Mouse (Mus musculus) hindbrain, embryonic 13.5 days (tissue): ENCODE results near the gene Camsap3. TPM values are rescaled to one million over a fixed set of nuclear protein-coding genes. Genes with fewer than 3 reads are reported as not detected.

Source experiments
- ATAC-seq: fragments of 200-750 bp; cut with Nextera tagmentation; 2 replicates; pipeline ENCODE4 v1.8.0; 2017; ENCODE audit warnings: moderate TSS enrichment; ENCODE audit not compliant: low FRiP score
- H3K27ac ChIP-seq: fragments of 300-500 bp; sonication (generic); 2 replicates; pipeline ENCODE4 v1.5.1; 2015; ENCODE audit warnings: inconsistent platforms, mild to moderate bottlenecking, moderate library complexity
- H3K27me3 ChIP-seq: fragments of 300-500 bp; sonication (generic); 2 replicates; pipeline ENCODE4 v1.6.1; 2015; ENCODE audit warnings: mild to moderate bottlenecking, inconsistent platforms
- H3K36me3 ChIP-seq: fragments of 300-500 bp; sonication (generic); 2 replicates; pipeline ENCODE4 v1.6.1; 2015; ENCODE audit warnings: mild to moderate bottlenecking, inconsistent platforms
- H3K4me1 ChIP-seq: fragments of 300-500 bp; sonication (generic); replicated peaks from 2 replicates; pipeline ENCODE4 v1.6.1; 2015; ENCODE audit warnings: inconsistent platforms
- H3K4me2 ChIP-seq: fragments of 300-500 bp; sonication (generic); 2 replicates; pipeline ENCODE4 v1.6.1; 2015; ENCODE audit warnings: inconsistent platforms, mild to moderate bottlenecking, moderate library complexity
- H3K4me3 ChIP-seq: fragments of 300-500 bp; sonication (generic); 2 replicates; pipeline ENCODE4 v1.5.1; 2015; ENCODE audit warnings: mild to moderate bottlenecking, inconsistent platforms
- H3K9ac ChIP-seq: fragments of 300-500 bp; sonication (generic); 2 replicates; pipeline ENCODE4 v1.6.1; 2015; ENCODE audit warnings: mild to moderate bottlenecking, inconsistent platforms
- H3K9me3 ChIP-seq: fragments of 300-500 bp; sonication (generic); 2 replicates; pipeline ENCODE4 v1.6.1; 2016; ENCODE audit warnings: inconsistent platforms
- WGBS: fragments of 180-500 bp; shearing (Covaris S2); methylation state at CpG from one replicate; pipeline ENCODE4 v1.1.7; 2015; 5-methylcytosine and 5-hydroxymethylcytosine counted together
- polyA plus RNA-seq: library from polyadenylated mRNA; unstranded; fragments of >200 nt; fragmentation: Nextera tagmentation; extraction: Ambion mirVana; gene quantifications from 2 replicates; pipeline ENCODE4 v1.2.1, GENCODE M21; 2015

Gene Camsap3
- 37.0 and 38.2 TPM in 2 replicates for polyA plus RNA-seq

DNA sequence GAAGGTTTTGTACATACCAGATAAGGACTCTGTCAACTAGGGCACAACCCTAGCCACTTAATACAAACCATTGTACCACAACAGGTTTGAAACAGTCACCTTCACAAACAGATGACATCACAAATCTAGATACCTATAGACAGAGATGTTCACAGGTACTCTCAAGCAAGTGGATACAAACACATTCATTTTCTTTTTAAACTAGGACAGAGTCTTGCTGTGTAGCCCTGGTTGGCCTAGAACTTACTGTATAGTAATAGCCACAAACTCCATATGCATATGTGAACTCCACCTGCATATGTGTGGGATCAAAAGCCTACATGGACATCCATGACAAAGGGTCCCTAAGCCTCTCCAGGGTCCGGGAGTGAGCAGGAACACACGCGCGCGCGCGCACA lies at the start of gene Camsap3:
Gene Camsap3 (plus strand): TSS at position 301 of the 398 bp plus-strand sequence.
- ATAC-seq = 0 out of 2 replicates have a peak, but pooled peaks have one; percentile 0
- H3K9me3 ChIP-seq = no peaks in the 10 kb centered on the region
- H3K36me3 ChIP-seq = no peaks in the 10 kb centered on the region
- no peaks in the 10 kb centered on the region for H3K27me3 ChIP-seq
- peaks cover 8% of the 10 kb centered on the region for H3K4me1 ChIP-seq
- peak within 1 kb of the TSS; percentile 93 for H3K27ac ChIP-seq
- H3K4me2 ChIP-seq = peak within 1 kb of the TSS; percentile 67
- H3K9ac ChIP-seq = peak within 1 kb of the TSS; percentile 88
- 8% methylated on average over 7 of the region's 7 CpGs for WGBS
- peak within 1 kb of the TSS; percentile 86 for H3K4me3 ChIP-seq

DNA sequence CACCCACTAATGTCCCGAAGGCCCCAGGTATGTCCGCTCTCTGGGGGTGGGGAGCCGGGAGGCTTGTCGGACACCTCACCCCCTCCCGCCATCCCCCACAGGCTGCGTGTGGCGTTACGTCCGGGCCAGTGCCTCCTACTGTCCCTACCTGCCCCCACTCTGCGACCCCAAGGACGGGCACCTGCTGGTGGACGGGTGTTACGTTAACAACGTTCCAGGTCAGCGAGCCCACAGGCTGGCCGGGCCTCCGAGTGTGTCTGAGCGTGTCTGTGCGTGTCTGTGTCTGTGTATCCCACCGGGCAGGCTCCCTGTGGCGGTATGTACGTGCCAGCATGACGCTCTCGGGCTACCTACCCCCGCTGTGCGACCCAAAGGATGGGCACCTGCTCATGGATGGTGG lies 49.4 kb upstream of the Camsap3 start:
- no peak for ATAC-seq
- Histone ChIP-seq H3K4me2 (no peak overlapping the region), H3K36me3 (peaks cover 91% of the 10 kb centered on the region)

DNA sequence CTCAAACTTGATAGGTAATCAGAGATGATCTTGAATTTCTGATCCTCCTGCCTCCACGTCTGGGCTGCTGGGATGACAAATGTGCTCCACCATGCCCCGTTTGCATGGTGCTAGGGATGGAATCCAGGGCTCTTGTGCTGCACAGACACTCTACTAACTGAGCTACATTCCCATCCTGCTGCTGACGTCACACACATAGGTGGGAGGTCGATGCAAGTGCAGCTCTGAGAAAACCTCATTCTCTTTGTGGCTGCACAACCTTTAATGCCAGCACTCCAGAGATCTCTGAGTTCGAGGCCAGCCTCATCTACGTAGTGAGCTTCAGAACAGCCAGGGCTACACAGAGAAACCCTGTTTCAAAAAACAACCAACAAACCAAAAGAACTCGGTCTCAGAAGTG lies 47.9 kb upstream of the Camsap3 start:
- H3K4me3 ChIP-seq = no peak overlapping the region
- WGBS = 86% methylated on average over 7 of the region's 7 CpGs
- no peak overlapping the region for H3K27ac ChIP-seq
- ATAC-seq = no peak
- no peaks in the 10 kb centered on the region for H3K9me3 ChIP-seq
- H3K4me1 ChIP-seq = no peaks in the 10 kb centered on the region
- H3K9ac ChIP-seq = no peak overlapping the region
- peaks cover 94% of the 10 kb centered on the region for H3K36me3 ChIP-seq
- H3K4me2 ChIP-seq = no peak overlapping the region
- no peaks in the 10 kb centered on the region for H3K27me3 ChIP-seq

More for the DNA sequence above, 49.4 kb upstream of the Camsap3 start:
- H3K4me1 ChIP-seq = no peaks in the 10 kb centered on the region
- no peak overlapping the region for H3K27ac ChIP-seq
- H3K27me3 ChIP-seq = no peaks in the 10 kb centered on the region
- no peaks in the 10 kb centered on the region for H3K9me3 ChIP-seq
- WGBS = 93% methylated on average over 26 of the region's 26 CpGs
- H3K4me3 ChIP-seq = no peak overlapping the region
- no peak overlapping the region for H3K9ac ChIP-seq

DNA sequence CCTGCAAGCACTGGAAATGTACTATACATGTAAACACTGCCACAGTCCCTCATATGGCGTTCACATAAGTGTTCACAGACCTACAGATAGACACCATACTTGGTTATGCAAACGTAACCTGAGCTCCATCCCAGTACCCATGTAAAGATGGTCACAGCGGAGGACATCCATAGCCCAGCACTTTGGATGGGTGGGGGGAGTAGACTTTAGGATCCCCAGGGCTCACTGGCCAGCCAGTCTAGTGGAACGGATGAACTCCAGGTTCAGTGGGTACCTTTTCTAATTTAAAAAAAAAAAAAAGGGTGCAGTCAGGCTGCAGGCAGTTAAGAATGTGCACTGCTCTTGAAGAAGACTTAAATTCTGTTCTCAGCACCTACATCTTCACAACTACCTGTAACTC lies 47.0 kb upstream of the Camsap3 start:
- Histone ChIP-seq H3K27me3 (no peaks in the 10 kb centered on the region), H3K36me3 (peaks cover 98% of the 10 kb centered on the region), H3K4me3 (no peak overlapping the region), H3K9ac (no peak overlapping the region), H3K27ac (no peak overlapping the region), H3K4me2 (no peak overlapping the region), H3K4me1 (no peaks in the 10 kb centered on the region), H3K9me3 (no peaks in the 10 kb centered on the region)
- ATAC-seq = no peak
- WGBS = 97% methylated on average over 4 of the region's 4 CpGs

- ATAC-seq = no peak
- 95% methylated on average over 2 of the region's 2 CpGs for WGBS
- Histone ChIP-seq H3K9ac (no peak overlapping the region), H3K9me3 (no peaks in the 10 kb centered on the region), H3K27me3 (no peaks in the 10 kb centered on the region), H3K4me2 (no peak overlapping the region), H3K36me3 (peaks cover 46% of the 10 kb centered on the region), H3K27ac (no peak overlapping the region), H3K4me3 (no peak overlapping the region), H3K4me1 (no peaks in the 10 kb centered on the region)
These were observed 40.6 kb upstream of the Camsap3 start for GRCm38 (mm10) chr8:3546511-3546910.

GRCm38 (mm10) chr8:3552240-3552639 lies 34.9 kb upstream of the Camsap3 start:
- Histone ChIP-seq H3K27me3 (no peaks in the 10 kb centered on the region), H3K9ac (no peak overlapping the region), H3K9me3 (no peaks in the 10 kb centered on the region), H3K36me3 (no peaks in the 10 kb centered on the region), H3K27ac (no peak overlapping the region), H3K4me1 (no peaks in the 10 kb centered on the region), H3K4me3 (no peak overlapping the region), H3K4me2 (no peak overlapping the region)
- WGBS = 81% methylated on average over 1 of the region's 1 CpGs
- ATAC-seq = no peak

DNA sequence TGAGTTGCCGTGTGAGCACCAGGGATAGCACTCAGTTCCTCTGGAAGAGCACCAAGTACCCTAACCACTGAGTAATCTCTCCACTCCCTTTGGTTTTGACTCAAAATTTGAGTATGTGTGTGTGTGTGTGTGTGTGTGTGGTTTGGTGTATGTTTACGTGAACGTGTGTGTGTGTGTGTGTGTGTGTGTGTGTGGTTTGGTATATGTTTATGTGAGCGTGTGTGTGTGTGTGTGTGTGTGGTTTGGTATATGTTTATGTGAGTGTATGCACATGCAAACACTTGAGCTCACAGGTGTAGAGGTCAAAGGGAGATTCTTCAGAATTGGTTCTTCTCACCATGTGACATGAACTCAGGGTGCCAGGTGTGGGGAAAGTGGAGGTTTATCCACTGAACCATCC lies 31.0 kb upstream of the Camsap3 start:
- Histone ChIP-seq H3K4me1 (no peaks in the 10 kb centered on the region), H3K4me2 (no peak overlapping the region), H3K36me3 (no peaks in the 10 kb centered on the region), H3K27ac (no peak overlapping the region), H3K9ac (no peak overlapping the region), H3K9me3 (no peaks in the 10 kb centered on the region), H3K27me3 (no peaks in the 10 kb centered on the region), H3K4me3 (no peak overlapping the region)
- ATAC-seq = peak; percentile 95
- WGBS = 61% methylated on average over 4 of the region's 4 CpGs

- no peaks in the 10 kb centered on the region for H3K9me3 ChIP-seq
- peak within 1 kb of the TSS; percentile 17; the same call in 1 of the 2 replicates for H3K4me3 ChIP-seq
- H3K9ac ChIP-seq = peak within 1 kb of the TSS; percentile 43
- H3K27me3 ChIP-seq = no peaks in the 10 kb centered on the region
- H3K27ac ChIP-seq = no peak within 1 kb of the TSS
- H3K36me3 ChIP-seq = no peaks in the 10 kb centered on the region
- peak within 1 kb of the TSS; percentile 45 for H3K4me2 ChIP-seq
- H3K4me1 ChIP-seq = peaks cover 14% of the 10 kb centered on the region
- ATAC-seq = no peak
- 1% methylated on average over 12 of the region's 12 CpGs for WGBS
These were observed 19.3 kb upstream of the Camsap3 start, which contains the start of gene C330021F23Rik for GRCm38 (mm10) chr8:3567641-3568371. C330021F23Rik (plus strand) TSS chr8:3567990.

DNA sequence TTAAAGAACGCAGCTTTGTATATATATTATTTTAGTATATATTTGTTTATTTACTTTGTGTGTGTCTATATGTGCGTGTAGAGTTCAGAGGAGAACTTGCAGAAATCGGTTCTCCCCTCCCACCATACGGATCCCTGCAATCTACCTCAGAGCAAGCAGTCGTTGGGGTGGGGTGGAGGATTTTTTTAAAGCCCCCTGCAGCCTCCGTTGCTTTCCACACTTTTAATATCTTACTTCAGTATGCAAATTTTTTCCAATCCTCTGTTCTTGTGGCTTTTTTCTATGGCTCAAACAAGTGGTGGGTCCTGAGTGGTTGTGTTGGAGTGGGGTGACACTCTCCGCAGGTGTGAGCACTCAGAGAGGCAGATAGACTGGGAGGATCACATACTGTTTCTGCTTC lies 18.7 kb upstream of the Camsap3 start:
- Histone ChIP-seq H3K9ac (no peak overlapping the region; the same call in 1 of the 2 replicates), H3K4me3 (no peak overlapping the region), H3K4me2 (peak overlapping the region; percentile 45; the same call in 1 of the 2 replicates), H3K36me3 (no peaks in the 10 kb centered on the region), H3K9me3 (no peaks in the 10 kb centered on the region), H3K4me1 (peaks cover 14% of the 10 kb centered on the region), H3K27me3 (no peaks in the 10 kb centered on the region), H3K27ac (no peak overlapping the region)
- WGBS = 2% methylated on average over 7 of the region's 7 CpGs
- no peak for ATAC-seq

GRCm38 (mm10) chr8:3569784-3570183 lies 17.3 kb upstream of the Camsap3 start:
- 93% methylated on average over 5 of the region's 5 CpGs for WGBS
- no peaks in the 10 kb centered on the region for H3K9me3 ChIP-seq

DNA sequence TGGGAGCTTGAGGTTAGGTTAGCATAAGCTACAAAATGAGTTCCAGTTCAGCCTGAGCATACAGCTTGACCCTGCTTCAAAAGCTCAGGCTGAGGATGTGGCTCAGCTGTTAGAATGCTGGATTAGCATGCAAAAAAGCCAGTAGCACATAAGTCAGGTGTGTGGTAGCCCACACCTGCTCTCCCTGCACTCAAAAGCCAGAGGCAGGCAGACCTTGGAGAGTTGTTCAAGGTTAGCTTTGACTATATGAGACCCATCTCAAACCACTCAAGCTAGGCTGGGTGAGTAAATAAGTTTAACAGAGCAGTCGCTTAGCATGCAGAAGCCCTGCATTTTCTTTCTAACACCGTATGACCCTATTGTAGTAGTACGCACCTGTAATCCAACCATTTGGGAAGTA lies 12.5 kb upstream of the Camsap3 start:
- Histone ChIP-seq H3K9ac (no peak overlapping the region), H3K4me2 (no peak overlapping the region), H3K36me3 (no peaks in the 10 kb centered on the region), H3K4me3 (no peak overlapping the region), H3K4me1 (no peaks in the 10 kb centered on the region), H3K27ac (no peak overlapping the region), H3K27me3 (no peaks in the 10 kb centered on the region), H3K9me3 (no peaks in the 10 kb centered on the region)
- WGBS = 94% methylated on average over 3 of the region's 3 CpGs
- ATAC-seq = no peak

More at GRCm38 (mm10) chr8:3569784-3570183, 17.3 kb upstream of the Camsap3 start:
- no peak overlapping the region for H3K9ac ChIP-seq
- H3K36me3 ChIP-seq = no peaks in the 10 kb centered on the region
- no peaks in the 10 kb centered on the region for H3K27me3 ChIP-seq
- H3K27ac ChIP-seq = no peak overlapping the region
- H3K4me2 ChIP-seq = no peak overlapping the region
- no peak overlapping the region for H3K4me3 ChIP-seq
- no peak for ATAC-seq
- H3K4me1 ChIP-seq = peaks cover 14% of the 10 kb centered on the region

DNA sequence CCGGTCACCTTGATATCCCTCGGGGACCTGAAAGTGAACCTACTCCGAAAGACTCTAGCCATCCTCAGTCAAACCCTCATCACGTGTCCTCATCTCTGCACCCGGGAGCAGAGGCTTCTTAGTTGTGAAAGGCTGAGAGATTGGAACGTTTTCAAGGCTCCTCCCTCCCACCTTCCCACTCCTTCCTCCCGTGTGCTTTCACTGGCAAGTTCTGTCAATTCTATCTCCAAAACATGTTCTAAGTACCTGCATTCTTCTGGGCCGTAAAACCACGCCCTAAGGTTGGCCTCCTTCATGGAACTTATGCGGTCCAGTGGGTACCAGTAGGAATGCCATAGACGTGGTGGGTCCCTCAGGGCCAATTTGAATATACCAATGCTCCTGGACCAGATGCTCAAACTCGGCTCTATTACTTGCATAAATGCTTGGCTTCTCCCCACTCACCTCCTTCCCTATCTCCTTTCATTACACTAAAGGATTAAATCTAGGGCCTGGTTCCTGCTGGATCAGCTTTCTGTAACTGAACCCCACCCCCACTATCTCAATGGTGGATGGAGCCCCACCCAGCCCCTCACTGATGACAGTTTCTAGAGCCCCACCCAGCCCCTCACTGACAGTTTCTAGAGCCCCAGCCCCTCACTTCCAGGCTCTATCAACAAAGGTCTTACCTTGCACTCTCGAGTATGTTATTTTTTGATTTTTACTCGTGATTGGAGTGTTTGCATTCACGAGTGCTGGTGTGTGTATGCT lies 10.7 kb upstream of the Camsap3 start:
- H3K27ac ChIP-seq = no peak overlapping the region
- H3K27me3 ChIP-seq = no peaks in the 10 kb centered on the region
- H3K9ac ChIP-seq = no peak overlapping the region
- ATAC-seq = no peak
- no peaks in the 10 kb centered on the region for H3K4me1 ChIP-seq
- no peak overlapping the region for H3K4me2 ChIP-seq
- H3K4me3 ChIP-seq = no peak overlapping the region
- WGBS = 84% methylated on average over 15 of the region's 15 CpGs
- H3K9me3 ChIP-seq = no peaks in the 10 kb centered on the region
- no peaks in the 10 kb centered on the region for H3K36me3 ChIP-seq
